Mouse (Mus musculus): ENCODE data around the gene Armc8. TPM values are rescaled to one million over a fixed set of nuclear protein-coding genes. Genes with fewer than 3 reads are reported as not detected.

Armc8 gene
- total RNA-seq, 2 experiments from 2014 or later, result 30.6 to 37.8 TPM

DNA sequence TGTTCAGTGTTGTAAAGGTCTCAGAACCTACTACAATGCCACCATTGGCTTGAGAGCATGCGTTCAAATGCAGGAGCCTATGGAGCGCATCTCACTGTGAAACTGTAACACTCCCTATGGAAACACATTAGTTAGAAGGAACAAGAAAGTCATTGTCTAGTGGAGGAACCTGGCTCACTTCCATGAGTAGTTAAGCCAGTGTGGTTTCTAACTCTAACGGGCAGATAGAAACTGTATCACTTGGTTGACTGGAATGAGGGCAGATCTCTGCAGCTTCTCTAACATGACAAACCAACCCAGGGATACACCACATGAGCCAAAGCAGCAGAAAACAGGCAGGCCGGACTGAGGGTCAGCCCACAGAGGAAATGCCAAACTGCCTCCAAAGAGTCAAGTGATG, 114.5 kb downstream of the Armc8 start:
- ATAC-seq (replicated peaks; ENCODE audit: low FRiP score, poor library complexity, severe bottlenecking), result no peak

DNA sequence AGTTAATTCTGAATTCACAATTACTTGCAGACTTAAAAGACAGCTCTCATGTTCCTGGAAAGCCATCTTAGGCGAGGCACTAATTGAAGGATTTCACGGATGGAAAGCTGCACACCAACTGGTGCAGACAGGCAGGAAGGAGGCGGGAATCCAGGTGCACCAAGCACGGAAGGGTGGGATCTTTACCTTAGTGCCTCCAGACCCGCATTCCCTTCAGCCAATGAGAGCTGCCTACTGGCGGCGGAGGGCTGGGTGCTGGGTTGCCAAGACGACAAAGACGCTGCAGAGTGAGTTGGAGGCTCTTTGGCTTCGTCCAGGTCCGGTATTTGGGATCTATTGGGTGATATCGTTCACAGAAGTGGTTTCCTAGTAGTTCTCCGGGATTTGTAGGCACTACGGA, 117.5 kb downstream of the Armc8 start, which contains the start of gene Nme9:
Gene Nme9 (plus strand): TSS at position 315 of the 400 bp plus-strand sequence.
- ATAC-seq (replicated peaks; ENCODE audit: low FRiP score, poor library complexity, severe bottlenecking), result no peak

DNA sequence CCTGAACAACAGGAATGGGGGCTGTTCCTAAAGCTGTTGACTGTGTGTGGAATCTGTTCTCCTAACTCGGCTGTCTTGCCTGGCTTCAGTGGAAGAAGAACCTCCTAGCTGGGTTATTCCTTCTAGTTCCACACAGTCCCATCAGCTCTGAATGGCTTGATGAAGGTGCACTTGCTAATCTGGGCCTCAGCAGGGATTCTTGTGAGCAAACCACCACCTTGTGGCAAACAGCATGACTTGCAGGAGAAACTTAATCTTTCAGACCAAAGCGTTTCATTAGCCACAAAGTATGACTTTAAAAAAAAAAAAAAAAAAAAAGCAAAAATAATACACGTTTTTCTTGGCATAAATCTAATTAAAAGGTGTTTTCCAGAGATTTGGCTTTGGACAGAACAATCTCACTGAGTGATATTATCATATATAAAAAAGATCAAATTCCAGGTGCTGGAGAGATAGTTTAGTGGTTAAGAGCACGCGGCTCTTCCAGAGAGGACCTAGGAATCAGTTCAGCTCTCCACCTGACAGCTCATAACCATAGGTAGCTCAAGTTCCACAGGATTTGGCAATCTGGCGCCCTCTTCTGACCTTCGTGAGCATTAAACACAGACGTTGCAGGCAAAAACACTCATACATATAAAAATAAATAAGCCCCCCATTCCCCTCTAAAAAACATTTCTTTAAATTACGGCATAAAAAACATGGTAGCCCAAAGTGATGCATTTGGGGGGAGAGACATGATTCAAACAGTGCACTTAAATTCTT, 118.6 kb downstream of the Armc8 start:
- no peak for ATAC-seq (replicated peaks; ENCODE audit: low FRiP score, poor library complexity, severe bottlenecking)

DNA sequence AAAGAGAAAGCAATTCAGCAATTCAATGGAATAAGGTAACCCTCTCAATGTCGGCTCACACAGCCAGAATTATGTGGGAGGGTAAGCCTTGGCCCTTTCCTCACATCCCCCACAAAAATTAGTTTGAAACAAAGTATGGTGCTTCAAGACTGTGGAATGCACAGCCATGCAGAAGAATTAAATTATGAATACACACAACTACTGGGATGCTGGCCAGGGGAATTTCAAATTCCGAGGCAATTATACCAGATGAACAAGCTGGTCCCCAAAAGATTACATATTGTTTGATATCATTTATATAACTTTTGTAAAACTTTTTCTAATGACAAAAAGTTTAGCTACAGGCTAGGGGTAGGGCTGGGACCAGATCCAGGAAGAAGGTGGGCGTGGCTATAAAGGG, 121.4 kb downstream of the Armc8 start:
- no peak for ATAC-seq (replicated peaks; ENCODE audit: low FRiP score, poor library complexity, severe bottlenecking)

DNA sequence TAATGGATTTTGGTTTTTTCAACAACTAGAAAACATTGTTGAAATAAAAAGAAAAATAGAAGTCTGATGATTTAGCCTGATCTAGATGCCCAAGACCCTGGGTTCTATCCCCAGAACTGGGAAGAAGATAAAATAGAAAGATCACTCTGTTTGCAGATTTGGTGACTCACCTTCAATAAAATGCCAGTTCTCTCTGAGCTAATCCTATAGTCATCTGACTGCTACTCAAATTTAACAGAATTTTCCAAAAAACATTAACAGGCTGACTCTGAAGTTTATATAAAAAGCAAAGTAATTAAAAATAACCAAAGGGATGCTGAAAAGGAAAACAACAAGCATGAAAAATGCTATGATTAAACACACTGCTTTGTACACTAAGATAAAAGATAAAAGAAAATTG, 122.4 kb downstream of the Armc8 start:
- no peak for ATAC-seq (replicated peaks; ENCODE audit: low FRiP score, poor library complexity, severe bottlenecking)

DNA sequence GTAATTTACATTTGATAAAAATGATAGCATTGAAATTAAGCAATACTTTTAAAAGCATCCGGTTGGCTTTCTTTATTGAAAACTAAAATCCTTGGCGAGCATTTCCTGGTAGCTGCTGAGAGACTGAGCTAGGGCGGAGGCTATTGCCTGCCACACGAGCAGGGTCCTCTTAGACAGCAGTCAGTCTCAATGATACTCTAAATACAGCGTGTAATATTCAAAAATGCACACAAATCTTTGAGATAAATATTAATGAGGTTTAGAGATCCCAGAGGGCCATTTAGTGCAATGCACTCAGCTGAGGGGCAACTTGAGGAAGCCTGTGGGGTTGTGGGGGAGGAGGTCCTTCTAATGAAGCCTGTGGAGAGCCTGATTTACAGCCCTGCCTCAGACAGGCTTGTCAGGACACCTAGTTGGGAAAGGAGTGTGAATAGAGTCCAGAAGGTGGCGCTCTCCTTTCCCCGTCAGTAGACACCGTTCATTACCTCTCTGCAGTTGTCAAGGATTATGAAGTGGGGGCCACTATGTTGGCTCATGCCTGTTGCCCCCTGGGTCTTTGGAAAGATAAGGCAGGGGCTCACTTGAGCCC, 124.0 kb downstream of the Armc8 start:
- no peak for ATAC-seq (replicated peaks; ENCODE audit: low FRiP score, poor library complexity, severe bottlenecking)

DNA sequence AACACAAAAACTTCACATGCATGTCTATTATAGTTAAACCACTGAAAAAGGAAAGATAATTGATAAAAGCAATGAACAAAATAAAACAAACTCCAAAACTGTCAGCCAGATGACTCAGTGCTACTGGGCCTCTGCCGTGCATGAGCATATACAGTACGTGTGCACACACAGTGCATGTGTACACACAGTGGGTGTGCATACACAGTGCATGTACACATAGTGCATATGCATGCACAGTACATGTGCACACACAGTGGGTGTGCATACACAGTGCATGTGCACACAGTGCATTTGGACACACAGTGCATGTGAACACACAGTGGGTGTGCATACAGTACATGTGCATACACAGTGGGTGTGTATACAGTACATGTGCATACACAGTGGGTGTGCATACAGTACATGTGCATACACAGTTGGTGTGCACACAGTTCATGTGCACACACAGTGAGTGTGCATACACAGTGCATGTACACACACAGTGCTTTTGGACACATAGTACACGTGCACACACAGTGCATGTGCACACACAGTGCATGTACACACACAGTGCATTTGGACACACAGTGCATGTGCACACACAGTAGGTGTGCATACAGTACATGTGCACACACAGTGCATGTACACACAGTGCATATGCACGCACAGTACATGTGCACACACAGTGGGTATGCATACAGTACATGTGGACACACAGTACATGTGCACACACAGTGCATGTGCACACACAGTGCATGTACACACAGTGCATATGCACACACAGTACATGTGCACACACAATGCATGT, 126.9 kb downstream of the Armc8 start:
- no peak for ATAC-seq (replicated peaks; ENCODE audit: low FRiP score, poor library complexity, severe bottlenecking)

DNA sequence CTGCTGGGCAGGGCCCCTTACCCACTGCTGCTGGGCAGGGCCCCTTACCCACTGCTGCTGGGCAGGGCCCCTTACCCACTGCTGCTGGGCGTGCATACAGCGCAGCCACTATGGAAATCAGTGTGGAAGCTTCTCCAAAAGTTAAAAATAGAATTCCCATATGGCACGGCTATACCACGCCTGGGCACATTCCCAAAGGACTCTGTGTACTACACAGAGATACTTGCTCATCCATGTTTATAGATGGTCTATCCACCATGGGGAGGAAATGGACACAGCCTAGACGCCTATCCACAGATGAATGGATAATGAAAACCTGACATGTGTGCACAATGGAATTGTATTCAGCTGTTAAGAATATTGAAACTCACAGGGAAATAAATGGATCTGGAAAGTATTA, 127.8 kb downstream of the Armc8 start:
- no peak for ATAC-seq (replicated peaks; ENCODE audit: low FRiP score, poor library complexity, severe bottlenecking)

DNA sequence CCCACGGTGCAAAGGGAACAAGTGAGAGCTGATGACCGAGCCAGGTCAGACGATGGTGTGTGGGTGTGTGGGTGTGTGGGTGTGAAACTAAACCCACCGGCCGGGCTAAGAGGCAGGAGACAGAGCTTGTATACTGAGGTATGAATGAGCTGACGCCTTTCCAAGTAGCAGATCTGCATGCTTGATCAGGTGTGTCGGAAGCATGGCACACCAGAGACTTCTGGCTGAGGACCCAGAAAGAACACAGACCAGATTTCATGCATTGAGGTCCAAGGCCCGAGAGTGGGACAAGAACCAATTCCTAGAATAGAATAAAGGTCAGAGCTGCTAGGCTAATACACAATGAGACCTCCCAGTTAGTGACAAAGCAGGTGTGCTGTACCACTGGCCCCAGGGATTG, 129.6 kb downstream of the Armc8 start:
- ATAC-seq (replicated peaks; ENCODE audit: low FRiP score, poor library complexity, severe bottlenecking), result no peak

DNA sequence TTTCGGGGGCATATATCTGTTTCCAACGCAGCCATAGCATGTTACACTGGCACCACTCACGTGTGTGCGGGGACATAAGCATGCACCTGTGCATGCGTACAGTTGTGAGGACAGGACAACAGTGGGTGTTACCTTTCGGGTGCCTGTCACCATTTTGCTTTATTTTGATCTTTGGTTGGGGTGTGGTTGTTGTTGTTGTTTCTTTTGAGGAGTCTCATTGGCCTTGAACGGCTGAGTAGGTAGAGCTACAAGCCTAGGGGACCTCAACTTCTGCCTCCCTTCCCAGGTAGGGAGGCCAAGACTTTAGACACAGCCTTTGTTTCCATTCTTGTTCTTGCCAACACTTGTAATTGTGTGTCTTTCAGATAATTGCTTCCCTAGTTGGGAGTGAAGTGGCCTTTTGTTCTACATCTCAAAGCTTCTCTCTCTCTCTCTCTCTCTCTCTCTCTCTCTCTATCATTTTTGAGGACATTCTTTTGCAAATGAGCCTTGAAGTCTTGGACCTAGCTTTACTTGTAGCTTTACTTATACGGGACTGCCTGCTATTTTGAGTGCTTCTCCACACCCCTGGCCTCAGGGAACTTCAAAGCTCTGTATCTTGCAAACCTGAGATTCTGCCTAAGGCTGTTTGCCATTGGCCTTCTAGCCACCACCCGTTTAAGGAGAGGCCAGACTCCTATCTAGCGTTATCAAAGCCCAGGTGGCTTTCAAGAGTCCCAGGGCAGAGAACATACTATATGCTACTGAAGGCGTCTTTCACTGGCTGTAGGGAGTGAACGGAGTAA, 130.7 kb downstream of the Armc8 start:
- no peak for ATAC-seq (replicated peaks; ENCODE audit: low FRiP score, poor library complexity, severe bottlenecking)

DNA sequence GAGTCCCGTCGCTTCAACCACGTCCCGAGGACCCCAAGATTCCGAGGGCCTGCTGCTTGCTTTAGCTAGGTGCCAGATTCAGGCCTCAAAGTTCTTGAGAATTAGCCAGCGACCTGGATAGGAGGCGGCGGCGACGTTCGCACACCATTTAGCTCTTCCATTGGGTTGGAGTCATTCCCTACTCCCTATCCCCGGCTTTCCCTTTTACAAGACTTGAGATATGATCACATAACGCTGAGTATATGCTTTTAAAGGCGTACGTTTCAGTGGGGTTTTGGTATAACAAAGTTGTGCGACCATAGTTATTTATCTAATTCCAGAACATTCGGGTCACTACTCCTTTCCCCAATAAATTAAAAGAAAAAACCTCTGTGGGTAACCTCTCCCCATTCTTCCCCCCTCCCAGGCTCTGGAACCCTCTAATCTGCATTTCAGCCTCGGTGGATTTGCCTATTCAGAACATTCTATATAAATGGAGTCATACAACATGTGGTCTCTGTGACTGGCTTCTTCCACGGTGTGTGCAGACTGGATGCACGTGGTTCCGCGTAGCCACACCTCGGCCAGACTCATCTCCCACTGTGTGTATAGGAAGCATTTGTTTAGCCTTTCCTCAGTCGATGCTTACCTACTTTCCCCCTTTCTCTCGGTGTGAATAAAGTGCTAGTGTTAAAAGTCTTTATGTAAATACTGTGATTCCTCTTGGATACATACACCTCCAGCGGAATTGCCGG, 131.5 kb downstream of the Armc8 start, which contains the start of gene Mras:
Gene Mras (minus strand): TSS at position 351 of the 734 bp plus-strand sequence.
- no peak for ATAC-seq (replicated peaks; ENCODE audit: low FRiP score, poor library complexity, severe bottlenecking)

DNA sequence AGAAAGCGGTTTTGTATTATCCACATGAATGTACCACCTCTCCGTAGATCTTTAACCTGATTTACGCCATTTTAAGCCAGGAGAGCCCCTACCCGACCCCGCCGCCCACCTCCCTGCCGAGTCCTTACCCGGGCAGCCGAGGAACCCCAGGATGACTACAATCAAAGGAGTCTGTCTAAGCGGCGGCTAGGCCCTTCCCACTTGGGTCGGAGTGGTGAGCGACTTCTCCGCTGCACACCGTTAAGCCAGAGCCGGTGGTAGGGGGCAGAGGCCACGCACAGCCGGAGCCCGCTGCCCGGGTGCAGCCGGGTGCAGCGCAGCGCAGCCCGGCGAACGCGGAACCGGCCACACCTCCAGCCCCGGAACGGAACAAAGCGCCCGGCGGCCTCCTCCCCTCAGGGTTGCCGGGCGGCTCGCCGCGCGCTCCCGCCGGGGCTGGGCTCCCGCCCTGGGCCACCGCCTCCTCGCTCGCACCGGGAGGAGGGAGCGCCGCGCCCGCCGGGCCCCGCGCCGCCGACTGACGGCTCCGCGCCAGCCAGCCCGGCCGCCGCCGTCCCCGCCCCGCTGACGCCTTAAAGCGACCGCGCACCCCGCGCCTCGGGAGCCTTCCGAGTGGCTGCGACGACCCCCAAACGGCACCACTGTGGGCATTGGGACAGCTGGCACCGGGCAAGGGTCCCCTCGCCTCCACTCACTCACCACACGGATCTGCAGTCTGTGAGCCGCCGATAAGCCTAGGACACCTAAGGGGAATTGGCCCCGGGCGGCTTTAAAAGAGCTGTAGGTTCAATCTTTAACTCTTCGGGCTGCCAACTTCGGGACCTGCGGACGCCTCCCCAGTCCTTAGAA, 132.3 kb downstream of the Armc8 start:
- no peak for ATAC-seq (replicated peaks; ENCODE audit: low FRiP score, poor library complexity, severe bottlenecking)

DNA sequence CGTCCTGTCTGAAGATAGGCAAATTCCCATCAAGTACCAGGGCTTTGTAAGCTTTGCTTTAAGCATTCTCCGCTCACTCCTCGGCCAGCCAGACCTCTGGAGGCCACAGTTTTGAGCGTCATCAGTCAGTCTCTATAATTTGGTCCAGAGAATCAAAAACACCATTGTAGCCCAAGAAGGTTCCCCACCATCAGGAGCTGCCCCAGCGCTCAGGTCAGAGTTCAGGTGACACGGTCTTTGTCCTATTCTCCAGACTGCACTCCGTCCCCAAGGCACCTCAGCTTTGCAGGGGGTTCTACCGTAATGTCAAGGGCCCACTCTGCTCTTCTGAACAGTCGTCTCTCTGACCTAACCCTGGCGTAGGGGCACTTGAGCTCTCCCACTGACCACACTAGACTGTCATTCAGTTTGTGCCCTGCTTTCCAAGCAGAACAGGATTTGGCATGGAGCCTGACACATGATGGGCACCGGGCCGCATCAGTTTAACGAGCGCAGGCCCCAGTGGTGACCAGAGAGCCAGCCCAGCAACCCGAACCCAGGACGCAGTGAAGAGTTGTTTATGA, 133.0 kb downstream of the Armc8 start:
- no peak for ATAC-seq (replicated peaks; ENCODE audit: low FRiP score, poor library complexity, severe bottlenecking)

DNA sequence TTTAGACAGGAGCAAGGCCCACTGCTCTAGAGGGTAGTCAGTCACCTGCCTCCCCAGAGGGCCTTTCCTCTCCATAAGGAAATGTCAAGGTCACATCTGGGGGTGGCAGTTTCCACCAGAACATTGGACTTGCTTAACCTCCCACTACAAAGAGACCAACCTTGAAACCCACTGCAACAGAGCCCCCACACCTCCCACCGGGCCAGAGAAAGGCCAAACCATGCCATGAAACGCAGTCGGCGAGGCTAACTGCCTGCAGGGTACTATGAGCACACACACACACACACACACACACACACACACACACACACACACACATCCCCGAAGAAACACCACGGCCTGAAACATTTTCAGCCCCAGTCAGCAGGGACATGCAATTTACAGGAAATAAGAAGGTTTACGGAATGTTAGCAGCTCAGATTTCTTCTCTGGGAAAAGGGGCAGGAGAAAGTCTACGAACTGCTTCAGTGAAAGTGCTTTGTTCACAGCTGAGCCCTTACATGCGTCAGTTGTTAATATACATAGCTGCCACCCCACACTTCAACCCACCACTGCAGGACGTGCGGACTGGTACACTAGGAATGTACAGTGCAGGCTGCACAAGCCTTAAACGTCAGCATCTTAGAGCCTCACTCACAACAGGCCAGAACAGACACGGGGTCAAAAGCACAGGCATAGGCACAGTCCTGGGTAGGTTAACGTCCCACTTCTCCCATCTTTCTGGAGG, 133.6 kb downstream of the Armc8 start:
- no peak for ATAC-seq (replicated peaks; ENCODE audit: low FRiP score, poor library complexity, severe bottlenecking)

DNA sequence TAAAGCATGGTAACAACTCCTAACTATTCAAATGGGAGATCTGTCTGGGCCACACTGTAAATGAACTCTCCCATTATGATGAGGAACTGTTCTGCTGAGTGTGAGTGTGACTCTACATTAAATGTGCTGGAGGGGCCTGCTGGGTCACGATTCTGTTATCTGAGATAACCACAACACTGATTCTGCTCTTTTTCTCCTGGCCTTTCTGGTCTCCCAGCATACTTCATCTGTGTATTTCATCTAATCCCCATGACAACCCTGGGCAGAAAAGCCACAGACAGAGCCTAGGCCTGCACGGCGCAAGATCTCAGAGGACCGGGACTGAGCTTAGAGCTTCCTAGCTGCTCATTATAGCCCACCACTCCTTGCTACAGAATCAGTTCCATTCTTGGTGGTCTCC, 136.2 kb downstream of the Armc8 start:
- ATAC-seq (replicated peaks; ENCODE audit: low FRiP score, poor library complexity, severe bottlenecking), result no peak

DNA sequence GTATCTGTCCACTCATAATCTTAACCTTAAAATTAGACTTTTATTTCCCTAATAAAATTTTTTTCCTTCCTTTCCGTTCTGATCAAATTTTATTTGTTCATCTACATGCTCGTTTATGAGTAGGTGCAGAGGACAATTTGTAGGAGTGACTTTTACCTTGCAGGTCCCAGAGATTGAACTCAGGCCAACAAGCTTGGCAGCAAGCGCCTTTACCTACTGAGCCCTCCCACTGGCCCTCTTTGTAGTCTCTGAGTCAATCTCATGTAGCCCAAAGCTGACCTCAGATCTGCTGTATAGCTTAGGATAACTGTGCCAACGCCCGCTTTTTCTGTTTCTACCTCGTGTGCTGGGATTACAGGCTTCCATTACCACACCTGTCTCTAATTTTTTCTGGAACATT, 136.7 kb downstream of the Armc8 start:
- ATAC-seq (replicated peaks; ENCODE audit: low FRiP score, poor library complexity, severe bottlenecking), result no peak

DNA sequence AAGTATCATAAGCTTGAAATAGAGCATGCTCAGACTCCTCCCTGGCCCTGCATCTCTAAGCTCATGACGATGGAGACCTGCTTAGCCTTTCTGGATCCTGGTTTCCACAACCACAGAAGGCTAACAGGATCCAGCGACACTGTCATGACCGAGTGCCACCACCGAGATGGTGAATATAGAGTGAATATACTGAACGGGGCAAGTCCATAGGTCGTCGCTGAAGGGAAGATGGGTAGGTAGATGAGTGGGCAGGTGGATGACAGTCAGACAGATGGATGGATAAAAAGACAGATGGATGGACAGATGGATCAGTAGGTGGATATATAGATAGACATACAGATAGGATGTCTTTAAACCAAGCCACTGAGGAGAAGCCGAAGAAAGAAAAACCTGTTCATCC, 137.4 kb downstream of the Armc8 start:
- ATAC-seq (replicated peaks; ENCODE audit: low FRiP score, poor library complexity, severe bottlenecking), result no peak

DNA sequence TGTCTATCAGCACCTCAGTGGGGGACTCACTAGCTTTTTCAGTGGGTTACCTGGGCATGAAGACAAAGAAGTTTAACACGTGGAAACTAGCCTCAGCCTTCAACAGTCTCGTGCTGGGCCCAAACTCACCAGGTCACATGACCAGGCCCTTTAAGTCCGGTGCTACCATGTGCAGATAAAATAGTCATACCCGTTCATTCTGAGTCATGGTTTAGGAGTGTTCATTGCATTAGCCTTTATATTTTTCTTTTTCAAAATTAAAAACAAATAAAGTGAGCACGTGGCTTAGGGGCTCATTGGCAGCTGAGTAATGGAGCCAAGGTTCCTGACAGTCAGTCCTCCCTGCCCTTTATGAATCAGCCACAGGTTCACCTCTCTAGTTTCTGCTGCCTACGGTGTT, 137.9 kb downstream of the Armc8 start:
- ATAC-seq (replicated peaks; ENCODE audit: low FRiP score, poor library complexity, severe bottlenecking), result no peak

Measured in erythroid progenitor cell, adult 5-6 weeks (primary cell).